Mouse (Mus musculus) intestine, embryonic 14.5 days (tissue): ENCODE data around the gene Ddrgk1. TPM values are rescaled to one million over a fixed set of nuclear protein-coding genes. Genes with fewer than 3 reads are reported as not detected.
A peak's percentile ranks its signal among the peaks of the same experiment; 100 is the strongest.

Experiments
- ATAC-seq: fragments of 200-750 bp; cut with Nextera tagmentation; replicated peaks from 2 replicates; pipeline ENCODE4 v1.8.0; 2017; ENCODE audit warnings: low read depth, moderate number of reproducible peaks, moderate TSS enrichment, moderate library complexity; ENCODE audit not compliant: low FRiP score, low TSS enrichment
- DNase-seq: peaks from one replicate; pipeline ENCODE4 v3.0.0-alpha.2; 2018; ENCODE audit warnings: low spot score
- H3K27ac ChIP-seq: fragments of 300-500 bp; sonication (generic); 2 replicates; pipeline ENCODE4 v1.5.1; 2014; ENCODE audit warnings: low read depth, mild to moderate bottlenecking, control low read depth
- H3K27me3 ChIP-seq: fragments of 300-500 bp; sonication (generic); replicated peaks from 2 replicates; pipeline ENCODE4 v1.6.1; 2014; ENCODE audit warnings: low read length, control low read depth; ENCODE audit not compliant: control insufficient read depth, insufficient read depth
- H3K36me3 ChIP-seq: fragments of 300-500 bp; sonication (generic); 2 replicates; pipeline ENCODE4 v1.6.1; 2014; ENCODE audit warnings: low read length, control low read depth; ENCODE audit not compliant: control insufficient read depth, insufficient read depth
- H3K4me1 ChIP-seq: fragments of 300-500 bp; sonication (generic); replicated peaks from 2 replicates; pipeline ENCODE4 v1.6.1; 2014; ENCODE audit warnings: low read length, control low read depth, mixed read lengths; ENCODE audit not compliant: control insufficient read depth, insufficient read depth
- H3K4me2 ChIP-seq: fragments of 300-500 bp; sonication (generic); 2 replicates; pipeline ENCODE4 v1.6.1; 2014; ENCODE audit warnings: low read length
- H3K4me3 ChIP-seq: fragments of 300-500 bp; sonication (generic); 2 replicates; pipeline ENCODE4 v1.5.1; 2014; ENCODE audit warnings: low read depth, low read length, control low read depth, mixed read lengths
- H3K9ac ChIP-seq: fragments of 300-500 bp; sonication (generic); 2 replicates; pipeline ENCODE4 v1.6.1; 2014; ENCODE audit warnings: mild to moderate bottlenecking, low read length
- H3K9me3 ChIP-seq: fragments of 300-500 bp; sonication (generic); 2 replicates; pipeline ENCODE4 v1.6.1; 2016; ENCODE audit warnings: low read length, control low read depth; ENCODE audit not compliant: control insufficient read depth
- WGBS: fragments of 180-500 bp; shearing (Covaris S2); extraction: QIAGEN DNeasy Blood & Tissue Kit; methylation state at CpG from one replicate; pipeline ENCODE4 v1.1.7; 2014; 5-methylcytosine and 5-hydroxymethylcytosine counted together
- polyA plus RNA-seq: library from polyadenylated mRNA; unstranded; fragments of >200 nt; fragmentation: Nextera tagmentation; extraction: Ambion mirVana; gene quantifications from 2 replicates; pipeline ENCODE4 v1.2.1, GENCODE M21; 2014

The Ddrgk1 gene
- polyA plus RNA-seq, 1 experiment from 2014 or later = 67.9 TPM

DNA sequence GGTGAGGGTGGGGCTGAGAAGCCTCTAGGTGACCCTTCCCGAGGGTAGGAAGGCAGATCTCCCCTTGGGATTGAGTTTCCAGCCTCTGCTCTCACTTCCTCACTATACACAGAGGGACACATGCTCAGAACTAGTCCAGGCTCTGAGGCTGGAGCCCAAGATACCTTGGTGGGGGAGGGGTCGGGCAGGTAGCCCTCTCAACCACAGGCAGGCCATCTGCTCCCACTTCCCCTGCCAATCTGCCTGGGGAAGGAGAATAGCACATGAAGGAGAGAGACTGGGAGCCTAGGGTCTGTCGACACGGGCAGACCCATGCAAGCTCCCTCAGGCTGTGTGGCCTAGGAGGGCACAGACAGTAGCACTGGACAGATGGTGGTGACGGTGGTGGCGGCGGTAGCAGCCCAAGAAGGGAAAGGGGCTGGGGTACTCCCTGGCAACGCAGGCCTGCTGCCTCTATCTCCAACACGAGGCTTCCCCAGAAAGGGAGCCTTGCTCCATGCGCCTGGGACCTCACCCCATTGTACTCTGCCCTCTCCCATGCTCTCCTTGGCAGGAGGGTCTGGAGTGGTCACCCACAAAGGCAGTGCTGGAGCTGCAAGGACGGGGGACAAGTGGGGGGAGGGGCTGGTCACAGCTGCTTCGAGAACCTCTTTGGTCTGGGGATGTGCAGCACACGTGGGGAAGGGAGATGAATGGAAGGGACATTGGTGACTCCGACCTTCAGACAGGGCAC, 30.3 kb downstream of the Ddrgk1 start:
- Histone ChIP-seq H3K9ac (no peak overlapping the region; the same call in 1 of the 2 replicates), H3K27ac (no peak overlapping the region)

DNA sequence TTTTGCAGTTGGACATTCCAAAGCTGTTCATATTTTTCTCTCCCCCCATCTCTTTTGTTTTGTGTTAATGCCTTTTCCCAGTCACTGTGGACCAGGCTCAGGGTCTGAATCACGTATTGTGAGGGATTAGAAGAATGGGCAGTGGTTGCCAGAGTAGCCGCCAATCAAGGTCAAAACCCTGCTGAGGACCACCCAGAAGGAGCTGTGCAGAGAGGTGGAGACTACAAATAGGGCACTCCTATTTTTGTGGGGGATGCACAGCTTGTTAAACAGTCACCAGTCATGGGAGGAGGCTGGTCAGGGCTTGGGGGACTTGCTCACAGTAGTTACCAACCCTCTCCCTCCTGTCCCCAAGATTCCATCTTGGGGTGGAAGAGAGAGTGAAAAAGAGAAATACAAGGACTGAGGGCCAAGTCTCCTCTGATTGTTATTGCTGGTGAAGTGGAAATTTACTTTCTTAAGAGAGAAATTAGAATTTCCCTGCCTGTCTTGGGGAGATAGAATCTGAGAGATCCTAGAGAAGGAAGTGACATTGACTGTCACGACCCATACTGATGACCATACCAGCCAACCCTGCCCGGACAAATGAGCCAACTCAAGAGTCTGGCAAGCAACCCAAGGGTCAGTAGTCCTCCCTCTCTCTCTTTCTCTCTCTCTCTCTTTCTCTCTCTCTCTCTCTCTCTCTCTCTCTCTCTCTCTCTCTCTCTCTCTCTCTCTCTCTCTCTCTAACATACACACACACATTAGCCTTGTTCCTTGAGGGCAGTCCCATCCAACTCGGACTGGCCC, 31.4 kb downstream of the Ddrgk1 start:
- DNase-seq (no peak), ATAC-seq (no peak)
- 51% methylated on average over 5 of the region's 5 CpGs for WGBS
- H3K9me3 ChIP-seq = no peaks in the 10 kb centered on the region
- H3K4me2 ChIP-seq = no peak overlapping the region
- peaks cover 24% of the 10 kb centered on the region for H3K4me1 ChIP-seq
- H3K4me3 ChIP-seq = no peak overlapping the region
- H3K27me3 ChIP-seq = peaks cover 44% of the 10 kb centered on the region
- H3K9ac ChIP-seq = no peak overlapping the region
- H3K27ac ChIP-seq = no peak overlapping the region
- no peaks in the 10 kb centered on the region; the same call in 1 of the 2 replicates for H3K36me3 ChIP-seq

More for the DNA sequence above, 30.3 kb downstream of the Ddrgk1 start:
- WGBS = 29% methylated on average over 14 of the region's 14 CpGs
- H3K4me2 ChIP-seq = peak overlapping the region; percentile 69
- H3K4me3 ChIP-seq = peak overlapping the region; percentile 37; the same call in 1 of the 2 replicates
- peaks cover 47% of the 10 kb centered on the region for H3K27me3 ChIP-seq
- H3K9me3 ChIP-seq = no peaks in the 10 kb centered on the region
- peaks cover 15% of the 10 kb centered on the region for H3K4me1 ChIP-seq
- no peak for ATAC-seq
- DNase-seq = no peak
- H3K36me3 ChIP-seq = no peaks in the 10 kb centered on the region

DNA sequence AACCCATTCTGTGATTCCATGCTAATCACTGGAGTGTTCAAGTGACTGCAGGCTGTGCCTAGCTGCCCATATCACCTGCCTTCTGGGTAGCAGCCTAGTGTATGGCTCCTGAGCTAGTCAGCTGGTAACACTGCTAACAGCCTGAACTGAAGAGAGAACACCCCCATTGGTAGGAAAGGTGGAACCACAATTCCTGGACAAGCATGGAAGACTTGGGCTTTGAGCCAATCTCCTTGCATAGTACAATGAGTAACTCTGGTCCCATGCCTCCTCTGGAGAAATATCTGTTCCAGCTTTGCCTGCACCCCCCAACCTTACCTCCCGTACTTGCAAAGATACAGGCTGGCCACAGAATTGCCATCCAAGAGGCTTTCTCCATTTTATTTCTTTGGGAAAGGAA, 32.0 kb downstream of the Ddrgk1 start:
- no peak for DNase-seq
- WGBS = 75% methylated on average over 1 of the region's 1 CpGs
- no peaks in the 10 kb centered on the region for H3K9me3 ChIP-seq
- no peak overlapping the region for H3K4me3 ChIP-seq
- H3K27ac ChIP-seq = no peak overlapping the region
- H3K27me3 ChIP-seq = peaks cover 38% of the 10 kb centered on the region
- H3K9ac ChIP-seq = no peak overlapping the region
- peaks cover 4% of the 10 kb centered on the region; the same call in 1 of the 2 replicates for H3K36me3 ChIP-seq
- peaks cover 24% of the 10 kb centered on the region for H3K4me1 ChIP-seq
- H3K4me2 ChIP-seq = no peak overlapping the region
- ATAC-seq = no peak

DNA sequence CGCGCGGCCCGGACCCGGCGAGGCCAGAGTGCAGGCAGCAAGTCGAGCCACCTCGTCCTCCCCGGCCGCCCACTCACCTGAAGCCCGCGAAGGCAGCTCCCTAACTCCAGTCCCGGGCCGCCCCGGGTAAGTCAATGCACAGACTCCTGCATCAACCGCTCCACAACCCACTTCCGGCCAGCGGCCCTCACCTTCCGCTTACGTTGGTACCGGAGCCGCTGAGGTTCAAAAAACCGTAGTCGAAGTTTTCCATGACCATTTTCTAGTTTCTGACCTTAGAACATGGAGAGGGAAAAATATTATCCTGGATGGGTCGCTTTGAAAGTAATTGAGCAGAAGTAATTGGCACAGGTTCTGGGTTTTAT, 34.6 kb downstream of the Ddrgk1 start, which contains the start of the genes Fastkd5 and Ubox5:
TSS of gene Fastkd5 (minus strand) at position 189 of the 365 bp plus-strand sequence.
TSS of gene Ubox5 (minus strand) at position 200 of the 365 bp plus-strand sequence.
- peaks cover 27% of the 10 kb centered on the region for H3K36me3 ChIP-seq
- no peaks in the 10 kb centered on the region for H3K9me3 ChIP-seq
- peaks cover 14% of the 10 kb centered on the region for H3K27me3 ChIP-seq
- ATAC-seq (peak; percentile 79), DNase-seq (peak; percentile 98)
- peaks cover 17% of the 10 kb centered on the region for H3K4me1 ChIP-seq
- H3K4me3 ChIP-seq = peak within 1 kb of the TSS; percentile 97
- H3K9ac ChIP-seq = peak within 1 kb of the TSS; percentile 93
- under 1% methylated on average over 25 of the region's 25 CpGs for WGBS
- H3K27ac ChIP-seq = peak within 1 kb of the TSS; percentile 51
- peak within 1 kb of the TSS; percentile 91 for H3K4me2 ChIP-seq

DNA sequence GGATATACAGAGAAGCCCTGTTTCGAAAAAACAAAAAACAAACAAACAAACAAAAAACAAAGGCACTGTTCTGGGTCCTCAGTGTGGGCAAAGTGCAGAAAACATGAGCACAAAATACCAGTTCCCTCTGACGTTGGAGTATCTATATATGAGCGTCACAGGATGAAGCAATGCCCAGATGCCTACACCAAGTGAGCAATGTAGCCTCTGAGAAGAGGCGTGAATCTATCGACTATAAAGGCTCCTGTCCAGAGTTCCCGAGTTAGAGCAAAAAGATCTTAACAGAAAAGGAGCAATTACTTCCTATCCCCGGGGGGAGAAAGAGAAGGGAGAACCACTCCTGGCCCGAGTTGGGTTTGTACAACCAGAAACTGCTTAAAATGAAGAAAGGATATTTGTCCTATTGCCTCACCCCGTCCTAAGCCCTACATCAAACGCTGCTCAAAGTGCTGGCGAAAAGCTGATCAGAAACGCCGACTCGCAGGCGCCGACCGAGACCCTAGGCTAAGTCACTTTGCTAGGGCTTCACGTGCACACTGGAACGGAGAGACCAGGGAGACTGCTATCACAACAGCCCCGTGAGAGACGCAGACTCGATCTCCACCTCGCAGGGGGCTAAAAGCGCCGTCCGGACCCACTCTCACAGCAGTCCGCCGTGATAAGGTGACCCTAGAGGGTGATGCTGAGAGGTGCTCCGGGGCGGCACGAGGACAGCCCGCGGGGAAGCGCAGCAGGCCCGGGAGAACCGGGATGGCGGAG, 35.2 kb downstream of the Ddrgk1 start:
- peak overlapping the region; percentile 97 for H3K4me3 ChIP-seq
- H3K4me2 ChIP-seq = peak overlapping the region; percentile 91
- H3K4me1 ChIP-seq = peaks cover 11% of the 10 kb centered on the region
- 2% methylated on average over 37 of the region's 37 CpGs for WGBS
- ATAC-seq (peak; percentile 38), DNase-seq (no peak)
- H3K27me3 ChIP-seq = peaks cover 8% of the 10 kb centered on the region
- no peaks in the 10 kb centered on the region for H3K9me3 ChIP-seq
- peak overlapping the region; percentile 93 for H3K9ac ChIP-seq
- H3K27ac ChIP-seq = peak overlapping the region; percentile 51
- H3K36me3 ChIP-seq = peaks cover 30% of the 10 kb centered on the region

DNA sequence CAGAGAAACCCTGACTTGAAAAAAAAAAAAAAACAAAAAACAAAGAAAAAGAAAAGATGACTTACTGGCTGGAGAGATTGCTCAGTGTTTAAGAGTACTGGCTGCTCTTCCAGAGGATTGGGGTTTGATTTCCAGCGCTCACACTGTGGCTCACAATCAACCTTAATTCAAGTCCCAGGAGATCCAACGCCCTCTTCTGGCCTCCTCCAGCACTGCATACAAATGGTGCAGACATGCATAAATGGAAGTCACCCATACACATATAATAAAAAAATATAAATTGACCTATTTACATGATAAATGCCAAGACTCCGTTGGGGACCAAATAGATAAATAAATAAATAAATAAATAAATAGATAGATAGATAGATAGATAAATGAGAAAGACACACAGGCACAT, 36.0 kb downstream of the Ddrgk1 start:
- Histone ChIP-seq H3K4me1 (peaks cover 10% of the 10 kb centered on the region), H3K9me3 (no peaks in the 10 kb centered on the region), H3K9ac (no peak overlapping the region), H3K27me3 (peaks cover under 1% of the 10 kb centered on the region; the same call in 1 of the 2 replicates), H3K4me2 (peak overlapping the region; percentile 91), H3K27ac (no peak overlapping the region), H3K36me3 (peaks cover 30% of the 10 kb centered on the region), H3K4me3 (peak overlapping the region; percentile 97; the same call in 1 of the 2 replicates)
- 65% methylated on average over 3 of the region's 3 CpGs for WGBS
- no peak for ATAC-seq
- no peak for DNase-seq

DNA sequence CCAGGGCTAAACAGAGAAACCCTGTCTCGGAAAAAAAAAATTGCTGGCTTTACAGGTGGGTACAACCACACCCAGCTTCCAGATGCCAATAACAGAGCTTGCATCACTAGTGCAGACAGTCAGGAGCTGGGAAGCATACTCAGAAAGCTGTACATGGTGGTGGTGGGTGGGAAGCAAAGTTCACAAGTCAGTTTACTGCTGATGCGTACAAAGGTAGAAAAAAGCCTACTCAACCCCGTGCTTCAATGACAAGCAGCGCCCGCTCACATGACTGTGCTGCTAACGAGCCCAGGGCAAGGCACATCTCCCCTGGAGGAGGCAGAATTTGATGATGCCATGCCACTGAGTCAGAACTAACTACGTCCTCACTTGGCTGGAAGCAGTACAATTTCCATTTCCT, 45.5 kb downstream of the Ddrgk1 start:
- no peak overlapping the region for H3K9ac ChIP-seq
- H3K4me3 ChIP-seq = no peak overlapping the region
- 88% methylated on average over 7 of the region's 7 CpGs for WGBS
- ATAC-seq (no peak), DNase-seq (no peak)
- no peaks in the 10 kb centered on the region for H3K4me1 ChIP-seq
- H3K4me2 ChIP-seq = no peak overlapping the region
- peaks cover 44% of the 10 kb centered on the region for H3K36me3 ChIP-seq
- no peak overlapping the region for H3K27ac ChIP-seq
- H3K9me3 ChIP-seq = no peaks in the 10 kb centered on the region
- H3K27me3 ChIP-seq = no peaks in the 10 kb centered on the region

DNA sequence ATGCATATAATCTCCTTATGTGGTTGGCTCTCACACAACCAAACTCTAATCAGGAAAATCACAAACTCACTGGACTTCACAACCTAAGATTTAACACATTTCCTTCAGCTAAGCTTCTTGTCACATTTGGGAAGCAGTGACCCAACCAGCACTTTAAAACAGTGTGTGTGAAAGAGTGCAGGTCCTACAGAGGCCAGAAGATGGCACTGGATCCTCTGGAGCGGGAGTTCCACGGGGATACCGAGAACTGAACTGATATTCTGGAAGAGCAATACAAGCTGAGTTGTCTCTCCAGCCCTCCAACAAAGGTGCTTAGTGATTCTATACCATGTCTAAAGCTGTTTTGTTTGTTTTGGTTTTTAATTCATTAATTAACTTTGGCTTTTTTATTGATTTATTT, 51.4 kb downstream of the Ddrgk1 start:
- no peak overlapping the region for H3K27ac ChIP-seq
- no peaks in the 10 kb centered on the region for H3K4me1 ChIP-seq
- H3K4me3 ChIP-seq = no peak overlapping the region
- H3K4me2 ChIP-seq = no peak overlapping the region
- H3K27me3 ChIP-seq = no peaks in the 10 kb centered on the region
- no peak overlapping the region for H3K9ac ChIP-seq
- 0 out of 2 replicates have a peak, but pooled peaks cover 2% of the 10 kb centered on the region for H3K9me3 ChIP-seq
- DNase-seq (no peak), ATAC-seq (no peak)
- 66% methylated on average over 3 of the region's 3 CpGs for WGBS
- H3K36me3 ChIP-seq = peaks cover 51% of the 10 kb centered on the region
